8 mouse cellular contexts compared by ENCODE assay signal in genomic region chr11:96294245-96295091, GRCm38 (mm10). TPM values are rescaled to one million over a fixed set of nuclear protein-coding genes. Genes with fewer than 3 reads are reported as not detected.
A peak's percentile ranks its signal among the peaks of the same experiment; 100 is the strongest.
DNase-seq lines count a peak whose midpoint lies in the region; ATAC-seq lines count a peak whose summit lies in the region.

No protein-coding gene starts in this region.

- H3K9ac ChIP-seq in liver, embryonic 12.5 days = no peak overlapping the region
- H3K9ac ChIP-seq in embryonic facial prominence, embryonic 14.5 days (ENCODE audit: low read depth, low read length) = no peak overlapping the region
- no peak overlapping the region for H3K9ac ChIP-seq in limb, embryonic 15.5 days
- H3K9ac ChIP-seq in neural tube, embryonic 14.5 days (replicated peaks; ENCODE audit: low read depth, low read length) = peak overlapping the region; percentile 100

- H3K27ac ChIP-seq in liver, embryonic 12.5 days = no peak overlapping the region
- no peak overlapping the region for H3K27ac ChIP-seq in embryonic facial prominence, embryonic 14.5 days (replicated peaks; ENCODE audit: low read depth, low read length)
- H3K27ac ChIP-seq in limb, embryonic 15.5 days = no peak overlapping the region
- H3K27ac ChIP-seq in neural tube, embryonic 14.5 days (ENCODE audit: low read depth, low read length) = peak overlapping the region; percentile 100

- no peaks in the 10 kb centered on the region for H3K9me3 ChIP-seq in liver, embryonic 12.5 days (replicated peaks)
- no peaks in the 10 kb centered on the region for H3K9me3 ChIP-seq in embryonic facial prominence, embryonic 14.5 days (ENCODE audit: control insufficient read depth, low read length)
- H3K9me3 ChIP-seq in limb, embryonic 15.5 days = no peaks in the 10 kb centered on the region
- H3K9me3 ChIP-seq in neural tube, embryonic 14.5 days (ENCODE audit: control insufficient read depth, low read length) = no peaks in the 10 kb centered on the region

- H3K4me1 ChIP-seq in liver, embryonic 12.5 days = peaks cover 9% of the 10 kb centered on the region; the same call in 1 of the 2 replicates
- no peaks in the 10 kb centered on the region for H3K4me1 ChIP-seq in embryonic facial prominence, embryonic 14.5 days (ENCODE audit: control insufficient read depth, insufficient read depth, low read length)
- peaks cover 21% of the 10 kb centered on the region for H3K4me1 ChIP-seq in limb, embryonic 15.5 days
- H3K4me1 ChIP-seq in neural tube, embryonic 14.5 days (ENCODE audit: control insufficient read depth, insufficient read depth, low read length) = peaks cover 30% of the 10 kb centered on the region

- H3K27me3 ChIP-seq in liver, embryonic 12.5 days (replicated peaks) = peaks cover 99% of the 10 kb centered on the region
- H3K27me3 ChIP-seq in embryonic facial prominence, embryonic 14.5 days (replicated peaks; ENCODE audit: control insufficient read depth, insufficient read depth, low read length) = peaks cover 99% of the 10 kb centered on the region
- peaks cover 99% of the 10 kb centered on the region for H3K27me3 ChIP-seq in limb, embryonic 15.5 days
- H3K27me3 ChIP-seq in neural tube, embryonic 14.5 days (ENCODE audit: control insufficient read depth, insufficient read depth, low read length) = no peaks in the 10 kb centered on the region

- H3K4me2 ChIP-seq in liver, embryonic 12.5 days = no peak overlapping the region
- H3K4me2 ChIP-seq in embryonic facial prominence, embryonic 14.5 days (ENCODE audit: low read depth, low read length) = no peak overlapping the region
- peak overlapping the region; percentile 31 for H3K4me2 ChIP-seq in limb, embryonic 15.5 days
- H3K4me2 ChIP-seq in neural tube, embryonic 14.5 days (ENCODE audit: low read depth, low read length) = peak overlapping the region; percentile 100

- H3K4me3 ChIP-seq in liver, embryonic 12.5 days = no peak overlapping the region
- peak overlapping the region; percentile 10; the same call in 1 of the 2 replicates for H3K4me3 ChIP-seq in embryonic facial prominence, embryonic 14.5 days (ENCODE audit: low read depth, low read length)
- H3K4me3 ChIP-seq in limb, embryonic 15.5 days = peak overlapping the region; percentile 18
- peak overlapping the region; percentile 95 for H3K4me3 ChIP-seq in neural tube, embryonic 14.5 days (ENCODE audit: low read depth, low read length)

- peak; percentile 70 for DNase-seq in liver
- DNase-seq in T-cell, adult 2 months (ENCODE audit: low spot score) = peak; percentile 73
- peak; percentile 72 for DNase-seq in embryonic facial prominence, embryonic 14.5 days (ENCODE audit: low spot score)
- DNase-seq in induced T-regulatory cell, adult 2 months (ENCODE audit: low read depth) = peak; percentile 89
- peak; percentile 76 for DNase-seq in thymus, postnatal 25 days

- H3K36me3 ChIP-seq in liver, embryonic 12.5 days = no peaks in the 10 kb centered on the region
- H3K36me3 ChIP-seq in embryonic facial prominence, embryonic 14.5 days (ENCODE audit: control insufficient read depth, insufficient read depth, low read length) = no peaks in the 10 kb centered on the region
- no peaks in the 10 kb centered on the region for H3K36me3 ChIP-seq in limb, embryonic 15.5 days
- no peaks in the 10 kb centered on the region for H3K36me3 ChIP-seq in neural tube, embryonic 14.5 days (ENCODE audit: control insufficient read depth, insufficient read depth, low read length)

- no peak for ATAC-seq in liver, embryonic 12.5 days
- ATAC-seq in embryonic facial prominence, embryonic 14.5 days (ENCODE audit: low read depth) = no peak
- no peak for ATAC-seq in limb, embryonic 15.5 days (ENCODE audit: insufficient number of reproducible peaks, low FRiP score, low TSS enrichment, low read depth)
- peak; percentile 49; the same call in 1 of the 2 replicates for ATAC-seq in neural tube, embryonic 14.5 days (ENCODE audit: low read depth)

- WGBS in liver, embryonic 12.5 days (ENCODE audit: insufficient replicate concordance) = under 1% methylated on average over 32 of the region's 32 CpGs
- WGBS in embryonic facial prominence, embryonic 14.5 days = under 1% methylated on average over 32 of the region's 32 CpGs
- under 1% methylated on average over 32 of the region's 32 CpGs for WGBS in limb, embryonic 15.5 days
- under 1% methylated on average over 32 of the region's 32 CpGs for WGBS in neural tube, embryonic 14.5 days

RNA-seq across cellular contexts. Expression of gene Hoxb6, which starts 2.2 kb away (rescaled TPM):
- polyA plus RNA-seq in liver, embryonic 12.5 days (2016; fragmentation: Nextera tagmentation; extraction: Ambion mirVana) = 0.30 TPM in 2 replicates
- polyA plus RNA-seq in embryonic facial prominence, embryonic 14.5 days (2014; fragmentation: Nextera tagmentation; extraction: Ambion mirVana) = 0.22 and 0.97 TPM in 2 replicates
- polyA plus RNA-seq in limb, embryonic 15.5 days (2015; fragmentation: Nextera tagmentation; extraction: Ambion mirVana) = 0.31 and 0.55 TPM in 2 replicates
- 138 and 141 TPM in 2 replicates for polyA plus RNA-seq in neural tube, embryonic 14.5 days (2014; fragmentation: Nextera tagmentation; extraction: Ambion mirVana)

RNA-seq across cellular contexts. Expression of gene Hoxb7, which starts 8.0 kb away (rescaled TPM):
- 0.18 and 0.37 TPM in 2 replicates for polyA plus RNA-seq in liver, embryonic 12.5 days (2016; fragmentation: Nextera tagmentation; extraction: Ambion mirVana)
- polyA plus RNA-seq in embryonic facial prominence, embryonic 14.5 days (2014; fragmentation: Nextera tagmentation; extraction: Ambion mirVana) = 0.39 and 0.42 TPM in 2 replicates
- polyA plus RNA-seq in limb, embryonic 15.5 days (2015; fragmentation: Nextera tagmentation; extraction: Ambion mirVana) = 3.3 and 4.2 TPM in 2 replicates
- polyA plus RNA-seq in neural tube, embryonic 14.5 days (2014; fragmentation: Nextera tagmentation; extraction: Ambion mirVana) = 120 and 133 TPM in 2 replicates

RNA-seq across cellular contexts. Expression of gene Hoxb5, which starts 8.7 kb away (rescaled TPM):
- 1.3 and 1.5 TPM in 2 replicates for polyA plus RNA-seq in liver, embryonic 12.5 days (2016; fragmentation: Nextera tagmentation; extraction: Ambion mirVana)
- 1.8 and 2.4 TPM in 2 replicates for polyA plus RNA-seq in embryonic facial prominence, embryonic 14.5 days (2014; fragmentation: Nextera tagmentation; extraction: Ambion mirVana)
- polyA plus RNA-seq in limb, embryonic 15.5 days (2015; fragmentation: Nextera tagmentation; extraction: Ambion mirVana) = 0.60 and 0.73 TPM in 2 replicates
- polyA plus RNA-seq in neural tube, embryonic 14.5 days (2014; fragmentation: Nextera tagmentation; extraction: Ambion mirVana) = 49.1 and 52.4 TPM in 2 replicates

RNA-seq across cellular contexts. Expression of gene Hoxb8, which starts 12.8 kb away (rescaled TPM):
- polyA plus RNA-seq in liver, embryonic 12.5 days (2016; fragmentation: Nextera tagmentation; extraction: Ambion mirVana) = not detected in 2 replicates
- not detected in 2 replicates for polyA plus RNA-seq in embryonic facial prominence, embryonic 14.5 days (2014; fragmentation: Nextera tagmentation; extraction: Ambion mirVana)
- polyA plus RNA-seq in limb, embryonic 15.5 days (2015; fragmentation: Nextera tagmentation; extraction: Ambion mirVana) = 0.36 and 0.37 TPM in 2 replicates
- 78.6 and 120 TPM in 2 replicates for polyA plus RNA-seq in neural tube, embryonic 14.5 days (2014; fragmentation: Nextera tagmentation; extraction: Ambion mirVana)

RNA-seq across cellular contexts. Expression of gene Hoxb9, which starts 23.2 kb away (rescaled TPM):
- not detected in 2 replicates for polyA plus RNA-seq in liver, embryonic 12.5 days (2016; fragmentation: Nextera tagmentation; extraction: Ambion mirVana)
- polyA plus RNA-seq in embryonic facial prominence, embryonic 14.5 days (2014; fragmentation: Nextera tagmentation; extraction: Ambion mirVana) = 0.10 TPM in 1 of 2 replicates, not detected in the other
- polyA plus RNA-seq in limb, embryonic 15.5 days (2015; fragmentation: Nextera tagmentation; extraction: Ambion mirVana) = 0.98 and 1.4 TPM in 2 replicates
- 106 and 114 TPM in 2 replicates for polyA plus RNA-seq in neural tube, embryonic 14.5 days (2014; fragmentation: Nextera tagmentation; extraction: Ambion mirVana)

Comparison
In these comparisons a context has a peak if more than half of its experiments do, and no peak if none do; other contexts are left out.
1. H3K4me2 ChIP-seq: peak in limb, embryonic 15.5 days (single experiment) and neural tube, embryonic 14.5 days (single experiment); none in liver, embryonic 12.5 days (single experiment) and embryonic facial prominence, embryonic 14.5 days (single experiment).
2. RNA of gene Hoxb6, which starts 2.2 kb away (polyA plus RNA-seq): 138 to 141 TPM in neural tube, embryonic 14.5 days; 0.31 to 0.55 TPM in limb, embryonic 15.5 days, 0.30 TPM in liver, embryonic 12.5 days and 0.22 to 0.97 TPM in embryonic facial prominence, embryonic 14.5 days; every median in the first group is over 10 times any median in the second.
3. RNA of gene Hoxb7, which starts 8.0 kb away (polyA plus RNA-seq): 120 to 133 TPM in neural tube, embryonic 14.5 days; 3.3 to 4.2 TPM in limb, embryonic 15.5 days, 0.39 to 0.42 TPM in embryonic facial prominence, embryonic 14.5 days and 0.18 to 0.37 TPM in liver, embryonic 12.5 days; every median in the first group is over 10 times any median in the second.
4. RNA of gene Hoxb5, which starts 8.7 kb away (polyA plus RNA-seq): 49.1 to 52.4 TPM in neural tube, embryonic 14.5 days; 1.8 to 2.4 TPM in embryonic facial prominence, embryonic 14.5 days, 1.3 to 1.5 TPM in liver, embryonic 12.5 days and 0.60 to 0.73 TPM in limb, embryonic 15.5 days; every median in the first group is over 10 times any median in the second.
5. Peak in every context shown above with its lines, with median percentiles within 50 percentile points of each other: DNase-seq.